Mouse (Mus musculus) MEL (cell line): ENCODE data around the gene Nrip3. TPM values are rescaled to one million over a fixed set of nuclear protein-coding genes. Genes with fewer than 3 reads are reported as not detected.
A peak's percentile ranks its signal among the peaks of the same experiment; 100 is the strongest.

Experiments used
- DNase-seq: peaks from one replicate; pipeline ENCODE4 v3.0.0; 2011; ENCODE audit warnings: low read depth, low spot score
- H3K27ac ChIP-seq: 2 replicates; pipeline ENCODE4 v1.5.1; 2012; ENCODE audit warnings: low read depth, mild to moderate bottlenecking, control low read depth, low read length, moderate library complexity; ENCODE audit not compliant: control insufficient read depth
- H3K27me3 ChIP-seq, 2 experiments: fragments of 150-350 bp in 1 of 2; sonication (generic) in 1 of 2; 2 replicates each; pipeline ENCODE4 v1.6.1; 2012; ENCODE audit warnings: low read length in 2 of 2, mild to moderate bottlenecking in 2 of 2, improper control_type of control experiment in 1 of 2, moderate library complexity in 1 of 2; ENCODE audit not compliant: insufficient read depth in 2 of 2, control insufficient read depth in 1 of 2
- H3K36me3 ChIP-seq, 2 experiments: 2 replicates each; pipeline ENCODE4 v1.6.1; 2012 to 2014; ENCODE audit warnings: low read length in 2 of 2, improper control_type of control experiment in 1 of 2, inconsistent platforms in 1 of 2, mild to moderate bottlenecking in 1 of 2; ENCODE audit not compliant: insufficient read depth in 2 of 2, control insufficient read depth in 1 of 2
- H3K4me1 ChIP-seq, 2 experiments: fragments of 150-350 bp in 1 of 2; sonication (generic) in 1 of 2; 2 replicates each; pipeline ENCODE4 v1.6.1; 2012; ENCODE audit warnings: low read length in 2 of 2, improper control_type of control experiment in 1 of 2, mild to moderate bottlenecking in 1 of 2; ENCODE audit not compliant: insufficient read depth in 2 of 2, control insufficient read depth in 1 of 2
- H3K4me3 ChIP-seq, 2 experiments: fragments of 150-350 bp in 1 of 2; sonication (generic) in 1 of 2; 2 replicates each; pipeline ENCODE4 v1.5.1; 2012; ENCODE audit warnings: low read depth in 2 of 2, low read length in 2 of 2, mild to moderate bottlenecking in 2 of 2, moderate library complexity in 2 of 2, control low read depth in 1 of 2, improper control_type of control experiment in 1 of 2; ENCODE audit not compliant: control insufficient read depth in 1 of 2, insufficient read depth in 1 of 2
- H3K79me2 ChIP-seq: 2 replicates; pipeline ENCODE4 v1.6.1; 2012; ENCODE audit warnings: mild to moderate bottlenecking, low read length, moderate library complexity; ENCODE audit not compliant: control insufficient read depth, poor library complexity, insufficient read depth
- H3K9ac ChIP-seq: 2 replicates; pipeline ENCODE4 v1.6.1; 2012; ENCODE audit warnings: low read depth, mild to moderate bottlenecking, control low read depth, low read length, moderate library complexity; ENCODE audit not compliant: control insufficient read depth, poor library complexity, severe bottlenecking
- H3K9me3 ChIP-seq: fragments of 150-350 bp; sonication (generic); replicated peaks from 2 replicates; pipeline ENCODE4 v1.6.1; 2012; ENCODE audit warnings: mild to moderate bottlenecking, low read length, improper control_type of control experiment, moderate library complexity; ENCODE audit not compliant: insufficient read depth
- CTCF ChIP-seq, 3 experiments: IDR thresholded peaks in 2 of 3; conservative IDR thresholded peaks in 1 of 3; 2 replicates each; pipeline ENCODE4 v1.5.1; 2011 to 2012; ENCODE audit warnings: low read length in 3 of 3, low read depth in 2 of 3, mild to moderate bottlenecking in 2 of 3, improper control_type of control experiment in 1 of 3, inconsistent platforms in 1 of 3, mixed read lengths in 1 of 3, moderate library complexity in 1 of 3; ENCODE audit not compliant: control insufficient read depth in 1 of 3, insufficient read depth in 1 of 3, poor library complexity in 1 of 3, severe bottlenecking in 1 of 3
- EP300 ChIP-seq, 2 experiments: IDR thresholded peaks; 2 replicates each; pipeline ENCODE4 v1.6.1; 2011; ENCODE audit warnings: improper control_type of control experiment in 2 of 2, low read length in 2 of 2, low read depth in 1 of 2, mild to moderate bottlenecking in 1 of 2
- ETS1 ChIP-seq: IDR thresholded peaks from 2 replicates; pipeline ENCODE4 v1.6.1; 2012; ENCODE audit warnings: low read depth, mild to moderate bottlenecking, inconsistent platforms, low read length, improper control_type of control experiment, moderate library complexity
- GABPA ChIP-seq: IDR thresholded peaks from 2 replicates; pipeline ENCODE4 v1.6.1; 2012; ENCODE audit warnings: low read depth, mild to moderate bottlenecking, inconsistent platforms, low read length, improper control_type of control experiment, moderate library complexity
- GATA1 ChIP-seq: IDR thresholded peaks from 2 replicates; pipeline ENCODE4 v1.6.1; 2011; ENCODE audit warnings: low read depth, low read length, improper control_type of control experiment
- JUND ChIP-seq: IDR thresholded peaks from 2 replicates; pipeline ENCODE4 v1.6.1; 2011; ENCODE audit warnings: low read depth, mild to moderate bottlenecking, improper control_type of control experiment, low read length
- MAFK ChIP-seq: IDR thresholded peaks from 2 replicates; pipeline ENCODE4 v1.6.1; 2011; ENCODE audit warnings: low read depth, mild to moderate bottlenecking, low read length, improper control_type of control experiment, borderline replicate concordance
- MAX ChIP-seq: IDR thresholded peaks from 2 replicates; pipeline ENCODE4 v1.6.1; 2011; ENCODE audit warnings: low read length, improper control_type of control experiment
- MAZ ChIP-seq: IDR thresholded peaks from 2 replicates; pipeline ENCODE4 v1.6.1; 2012; ENCODE audit warnings: low read depth, mild to moderate bottlenecking, inconsistent platforms, low read length, improper control_type of control experiment
- MEF2A ChIP-seq: IDR thresholded peaks from 2 replicates; pipeline ENCODE4 v1.6.1; 2014; ENCODE audit warnings: low read depth, mild to moderate bottlenecking, inconsistent platforms, low read length, improper control_type of control experiment; ENCODE audit not compliant: poor library complexity, insufficient replicate concordance, severe bottlenecking; ENCODE audit errors: extremely low read depth
- MXI1 ChIP-seq: IDR thresholded peaks from 2 replicates; pipeline ENCODE4 v1.6.1; 2011; ENCODE audit warnings: mild to moderate bottlenecking, low read depth, low read length, improper control_type of control experiment
- MYB ChIP-seq: IDR thresholded peaks from 2 replicates; pipeline ENCODE4 v1.6.1; 2011; ENCODE audit warnings: mild to moderate bottlenecking, low read depth, low read length, improper control_type of control experiment
- NRF1 ChIP-seq: IDR thresholded peaks from 2 replicates; pipeline ENCODE4 v1.6.1; 2014; ENCODE audit warnings: low read depth, mild to moderate bottlenecking, inconsistent platforms, low read length, improper control_type of control experiment, moderate library complexity; ENCODE audit not compliant: poor library complexity, insufficient read depth, severe bottlenecking
- POLR2A ChIP-seq, 2 experiments: IDR thresholded peaks; 2 replicates each; pipeline ENCODE4 v1.6.1; 2011 to 2012; ENCODE audit warnings: low read length in 2 of 2, mild to moderate bottlenecking in 2 of 2, control low read depth in 1 of 2, improper control_type of control experiment in 1 of 2, low read depth in 1 of 2, moderate library complexity in 1 of 2; ENCODE audit not compliant: control insufficient read depth in 1 of 2, insufficient read depth in 1 of 2, poor library complexity in 1 of 2
- POLR2AphosphoS2 ChIP-seq: IDR thresholded peaks from 2 replicates; pipeline ENCODE4 v1.6.1; 2011; ENCODE audit warnings: low read length, improper control_type of control experiment
- RAD21 ChIP-seq: IDR thresholded peaks from 2 replicates; pipeline ENCODE4 v1.6.1; 2011; ENCODE audit warnings: mild to moderate bottlenecking, low read depth, low read length, improper control_type of control experiment
- RCOR1 ChIP-seq: IDR thresholded peaks from 2 replicates; pipeline ENCODE4 v1.6.1; 2012; ENCODE audit warnings: low read depth, mild to moderate bottlenecking, inconsistent platforms, low read length, improper control_type of control experiment
- SIN3A ChIP-seq: IDR thresholded peaks from 2 replicates; pipeline ENCODE4 v1.6.1; 2012; ENCODE audit warnings: low read length, improper control_type of control experiment, inconsistent platforms
- SMC3 ChIP-seq: IDR thresholded peaks from 2 replicates; pipeline ENCODE4 v1.6.1; 2011; ENCODE audit warnings: low read depth, low read length, improper control_type of control experiment
- TAL1 ChIP-seq: IDR thresholded peaks from 2 replicates; pipeline ENCODE4 v1.6.1; 2012; ENCODE audit warnings: mild to moderate bottlenecking, inconsistent platforms, low read length, moderate library complexity, mixed read lengths
- TCF12 ChIP-seq: IDR thresholded peaks from 2 replicates; pipeline ENCODE4 v1.6.1; 2014; ENCODE audit warnings: low read depth, mild to moderate bottlenecking, inconsistent platforms, low read length, improper control_type of control experiment, moderate library complexity
- UBTF ChIP-seq: IDR thresholded peaks from 2 replicates; pipeline ENCODE4 v1.6.1; 2012; ENCODE audit warnings: low read depth, mild to moderate bottlenecking, inconsistent platforms, low read length, improper control_type of control experiment, moderate library complexity, borderline replicate concordance; ENCODE audit not compliant: insufficient read depth
- USF2 ChIP-seq, 2 experiments: IDR thresholded peaks; 2 replicates each; pipeline ENCODE4 v1.6.1; 2011 to 2012; ENCODE audit warnings: improper control_type of control experiment in 2 of 2, low read length in 2 of 2, borderline replicate concordance in 1 of 2, inconsistent platforms in 1 of 2, low read depth in 1 of 2, mild to moderate bottlenecking in 1 of 2; ENCODE audit not compliant: insufficient read depth in 1 of 2
- ZC3H11A ChIP-seq: IDR thresholded peaks from 2 replicates; pipeline ENCODE4 v1.6.1; 2012; ENCODE audit warnings: low read depth, mild to moderate bottlenecking, inconsistent platforms, low read length, improper control_type of control experiment
- ZKSCAN1 ChIP-seq: IDR thresholded peaks from 2 replicates; pipeline ENCODE4 v1.6.1; 2012; ENCODE audit warnings: low read depth, mild to moderate bottlenecking, inconsistent platforms, low read length, improper control_type of control experiment, moderate library complexity
- ZMIZ1 ChIP-seq: IDR thresholded peaks from 2 replicates; pipeline ENCODE4 v1.6.1; 2012; ENCODE audit warnings: low read depth, mild to moderate bottlenecking, inconsistent platforms, low read length, improper control_type of control experiment, moderate library complexity
- polyA plus RNA-seq, 2 experiments: library from polyadenylated mRNA; stranded (reverse) in 1 of 2; unstranded in 1 of 2; fragments of >175 nt in 1 of 2; fragments of >200 nt in 1 of 2; gene quantifications; 2 replicates each; pipeline versions ENCODE4 v1.2.1 to v1.2.4; 2012; ENCODE audit warnings: low replicate concordance in 2 of 2, low read depth in 1 of 2; ENCODE audit not compliant: insufficient read length in 2 of 2, insufficient read depth in 1 of 2, missing spikeins in 1 of 2
- total RNA-seq: library from RNA; depleted of rRNA; stranded (reverse); fragments of 300-350 nt; gene quantifications from 2 replicates; pipeline ENCODE4 v1.2.3, GENCODE M21; 2012

Nrip3 gene
- total and polyA plus RNA-seq, 3 experiments, result not detected

- DNase-seq, result no peak
- Histone ChIP-seq H3K4me3 (no peak overlapping the region), H3K27me3 (no peaks in the 10 kb centered on the region), H3K9ac (no peak overlapping the region), H3K9me3 (no peaks in the 10 kb centered on the region), H3K4me1 (peaks cover 0 to 8% of the 10 kb centered on the region in 2 experiments; a peak in 2 of 4 replicates), H3K27ac (no peak overlapping the region), H3K79me2 (no peaks in the 10 kb centered on the region), H3K36me3 (no peaks in the 10 kb centered on the region)
- TF ChIP-seq POLR2AphosphoS2, result no peak
- no peak for TF ChIP-seq GABPA
- TF ChIP-seq GATA1, result no peak
- TF ChIP-seq MYB, result no peak
- no peak for TF ChIP-seq ETS1
- no peak for TF ChIP-seq UBTF
- TF ChIP-seq USF2 (IDR thresholded peaks at IDR 0.05; ENCODE audit: borderline replicate concordance in 1 of 2, insufficient read depth in 1 of 2, low read depth in 1 of 2, low read length in 2 of 2), result no peak
- no peak for TF ChIP-seq JUND
Observed at GRCm38 (mm10) chr7:109790818-109791217, 9.0 kb upstream of the Nrip3 start.

GRCm38 (mm10) chr7:109787860-109788259, 6.0 kb upstream of the Nrip3 start:
- DNase-seq, result peak; percentile 40
- no peak overlapping the region for H3K4me3 ChIP-seq
- no peak overlapping the region for H3K9ac ChIP-seq

DNA sequence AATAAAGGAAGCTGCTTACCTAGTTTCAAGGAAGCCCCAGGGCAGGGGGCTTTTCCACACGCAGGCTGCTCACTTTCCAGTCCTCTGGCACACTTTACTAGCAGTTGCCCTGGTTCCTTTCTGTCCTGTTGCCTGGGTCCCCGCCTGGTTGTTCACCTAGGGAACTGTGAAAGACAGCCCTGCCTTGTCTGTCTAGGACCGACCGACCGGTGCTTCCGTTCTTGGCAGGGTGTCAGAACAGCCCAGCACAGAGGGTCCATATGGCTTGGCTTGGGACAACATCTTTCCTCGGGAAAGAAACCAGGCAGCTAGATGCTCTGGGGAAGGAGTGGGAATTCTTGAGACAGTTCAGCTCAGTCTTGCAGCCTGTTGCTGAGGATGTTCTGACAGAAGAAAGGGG, 1.5 kb upstream of the Nrip3 start:
- Histone ChIP-seq H3K27me3 (0 out of 4 replicates have a peak, but pooled peaks cover 0 to 3% of the 10 kb centered on the region in 2 experiments), H3K4me1 (peaks cover 0 to 8% of the 10 kb centered on the region in 2 experiments; a peak in 2 of 4 replicates)

More at GRCm38 (mm10) chr7:109787860-109788259, 6.0 kb upstream of the Nrip3 start:
- TF ChIP-seq TCF12, result 0 out of 2 replicates have a peak, but pooled peaks have one; percentile 24
- TF ChIP-seq GATA1, result 0 out of 2 replicates have a peak, but pooled peaks have one; percentile 18
- TF ChIP-seq TAL1, result peak; percentile 65
- no peak for TF ChIP-seq RAD21
- TF ChIP-seq ZKSCAN1, result no peak
- TF ChIP-seq EP300 (IDR thresholded peaks at IDR 0.05; ENCODE audit: low read depth in 1 of 2, low read length in 2 of 2), result peak; percentile 22 to 50; a peak in 3 of 4 replicates
- Histone ChIP-seq H3K79me2 (no peaks in the 10 kb centered on the region), H3K27me3 (no peaks in the 10 kb centered on the region), H3K36me3 (no peaks in the 10 kb centered on the region), H3K27ac (no peak overlapping the region), H3K4me1 (peaks cover 0 to 8% of the 10 kb centered on the region in 2 experiments; a peak in 2 of 4 replicates), H3K9me3 (no peaks in the 10 kb centered on the region)

More for the DNA sequence above, 1.5 kb upstream of the Nrip3 start:
- DNase-seq, result no peak
- Histone ChIP-seq H3K27ac (no peak overlapping the region), H3K4me3 (no peak overlapping the region), H3K9me3 (no peaks in the 10 kb centered on the region), H3K9ac (no peak overlapping the region), H3K79me2 (no peaks in the 10 kb centered on the region), H3K36me3 (no peaks in the 10 kb centered on the region)
- TF ChIP-seq MAX (no peak), POLR2AphosphoS2 (no peak), MAZ (no peak), SMC3 (no peak), CTCF (IDR thresholded peaks at IDR 0.05 in 2 of 3, conservative IDR thresholded peaks at IDR 0.05 in 1 of 3; ENCODE audit: control insufficient read depth in 1 of 3, insufficient read depth in 1 of 3, low read depth in 2 of 3, low read length in 3 of 3, poor library complexity in 1 of 3, severe bottlenecking in 1 of 3) (no peak), NRF1 (no peak), SIN3A (no peak), RCOR1 (no peak), MXI1 (no peak), EP300 (IDR thresholded peaks at IDR 0.05; ENCODE audit: low read depth in 1 of 2, low read length in 2 of 2) (no peak), ZMIZ1 (no peak), POLR2A (IDR thresholded peaks at IDR 0.05; ENCODE audit: control insufficient read depth in 1 of 2, insufficient read depth in 1 of 2, low read depth in 1 of 2, low read length in 2 of 2, poor library complexity in 1 of 2) (no peak), MEF2A (no peak), ZKSCAN1 (no peak), ZC3H11A (no peak), USF2 (IDR thresholded peaks at IDR 0.05; ENCODE audit: borderline replicate concordance in 1 of 2, insufficient read depth in 1 of 2, low read depth in 1 of 2, low read length in 2 of 2) (no peak), MAFK (no peak), UBTF (no peak)
